Mouse (Mus musculus) heart, embryonic 16.5 days (tissue): ENCODE measurements around the gene Kctd6. TPM values are rescaled to one million over a fixed set of nuclear protein-coding genes. Genes with fewer than 3 reads are reported as not detected.

ENCODE experiments used
- ATAC-seq: fragments of 200-750 bp; cut with Nextera tagmentation; replicated peaks from 2 replicates; pipeline ENCODE4 v1.8.0; 2017; ENCODE audit warnings: moderate number of reproducible peaks; ENCODE audit not compliant: insufficient read depth, low FRiP score; ENCODE audit errors: extremely low read depth
- H3K27ac ChIP-seq: fragments of 300-500 bp; sonication (generic); 2 replicates; pipeline ENCODE4 v1.5.1; 2014; ENCODE audit warnings: mild to moderate bottlenecking, low read length, control low read depth, moderate library complexity
- H3K27me3 ChIP-seq: fragments of 300-500 bp; sonication (generic); 2 replicates; pipeline ENCODE4 v1.6.1; 2014; ENCODE audit warnings: low read length, mixed read lengths; ENCODE audit not compliant: control insufficient read depth, insufficient read depth
- H3K36me3 ChIP-seq: fragments of 300-500 bp; sonication (generic); 2 replicates; pipeline ENCODE4 v1.6.1; 2014; ENCODE audit not compliant: control insufficient read depth, insufficient read depth
- H3K4me1 ChIP-seq: fragments of 300-500 bp; sonication (generic); 2 replicates; pipeline ENCODE4 v1.6.1; 2014; ENCODE audit warnings: low read length, mixed read lengths; ENCODE audit not compliant: control insufficient read depth, insufficient read depth
- H3K4me2 ChIP-seq: fragments of 300-500 bp; sonication (generic); 2 replicates; pipeline ENCODE4 v1.6.1; 2014; ENCODE audit warnings: low read depth, mild to moderate bottlenecking, control low read depth, low read length
- H3K4me3 ChIP-seq: fragments of 300-500 bp; sonication (generic); 2 replicates; pipeline ENCODE4 v1.5.1; 2014; ENCODE audit warnings: mild to moderate bottlenecking, control low read depth, low read length
- H3K9ac ChIP-seq: fragments of 300-500 bp; sonication (generic); 2 replicates; pipeline ENCODE4 v1.6.1; 2014; ENCODE audit warnings: low read length, control low read depth
- H3K9me3 ChIP-seq: fragments of 300-500 bp; sonication (generic); replicated peaks from 2 replicates; pipeline ENCODE4 v1.6.1; 2016; ENCODE audit warnings: low read length; ENCODE audit not compliant: control insufficient read depth
- WGBS: fragments of 180-500 bp; shearing (Covaris S2); extraction: QIAGEN DNeasy Blood & Tissue Kit; methylation state at CpG from one replicate; pipeline ENCODE4 v1.1.7; 2014; 5-methylcytosine and 5-hydroxymethylcytosine counted together
- polyA plus RNA-seq: library from polyadenylated mRNA; unstranded; fragments of >200 nt; fragmentation: Nextera tagmentation; extraction: Ambion mirVana; gene quantifications from 2 replicates; pipeline ENCODE4 v1.2.1, GENCODE M21; 2015

Gene Kctd6
- polyA plus RNA-seq, 1 experiment from 2014 or later: 2.5 TPM

- Histone ChIP-seq H3K36me3 (no peaks in the 10 kb centered on the region), H3K9me3 (0 out of 2 replicates have a peak, but pooled peaks cover 4% of the 10 kb centered on the region), H3K4me2 (no peak overlapping the region), H3K27me3 (no peaks in the 10 kb centered on the region), H3K4me3 (no peak overlapping the region), H3K9ac (no peak overlapping the region), H3K27ac (no peak overlapping the region), H3K4me1 (no peaks in the 10 kb centered on the region)
- no peak for ATAC-seq
- 79% methylated on average over 6 of the region's 6 CpGs for WGBS
Observed at GRCm38 (mm10) chr14:8186278-8187045, 27.5 kb upstream of the Kctd6 start.

GRCm38 (mm10) chr14:8190556-8190955 lies 23.4 kb upstream of the Kctd6 start:
- no peak overlapping the region for H3K27ac ChIP-seq
- WGBS: 90% methylated on average over 3 of the region's 3 CpGs
- no peaks in the 10 kb centered on the region for H3K36me3 ChIP-seq
- H3K9me3 ChIP-seq: no peaks in the 10 kb centered on the region
- no peaks in the 10 kb centered on the region for H3K27me3 ChIP-seq
- H3K4me1 ChIP-seq: no peaks in the 10 kb centered on the region
- no peak overlapping the region for H3K4me3 ChIP-seq
- no peak overlapping the region for H3K4me2 ChIP-seq
- ATAC-seq: no peak
- H3K9ac ChIP-seq: no peak overlapping the region

GRCm38 (mm10) chr14:8191331-8191965 lies 22.5 kb upstream of the Kctd6 start:
- Histone ChIP-seq H3K4me3 (no peak overlapping the region), H3K9ac (no peak overlapping the region), H3K4me2 (no peak overlapping the region), H3K27ac (no peak overlapping the region), H3K9me3 (no peaks in the 10 kb centered on the region), H3K4me1 (no peaks in the 10 kb centered on the region), H3K36me3 (no peaks in the 10 kb centered on the region), H3K27me3 (no peaks in the 10 kb centered on the region)
- 70% methylated on average over 12 of the region's 12 CpGs for WGBS
- ATAC-seq: no peak

- no peaks in the 10 kb centered on the region for H3K9me3 ChIP-seq
- H3K4me2 ChIP-seq: no peak overlapping the region
- H3K36me3 ChIP-seq: no peaks in the 10 kb centered on the region
- no peak overlapping the region for H3K4me3 ChIP-seq
- no peak for ATAC-seq
- WGBS: 83% methylated on average over 6 of the region's 6 CpGs
- no peaks in the 10 kb centered on the region for H3K27me3 ChIP-seq
- H3K9ac ChIP-seq: no peak overlapping the region
- H3K4me1 ChIP-seq: no peaks in the 10 kb centered on the region
- no peak overlapping the region for H3K27ac ChIP-seq
Observed at GRCm38 (mm10) chr14:8192727-8193126, 21.2 kb upstream of the Kctd6 start.

GRCm38 (mm10) chr14:8200769-8201168 lies 13.2 kb upstream of the Kctd6 start:
- peak; percentile 84 for ATAC-seq
- Histone ChIP-seq H3K36me3 (no peaks in the 10 kb centered on the region), H3K27me3 (no peaks in the 10 kb centered on the region), H3K9ac (no peak overlapping the region), H3K27ac (peak overlapping the region; percentile 13; the same call in 1 of the 2 replicates), H3K9me3 (no peaks in the 10 kb centered on the region), H3K4me2 (peak overlapping the region; percentile 1; the same call in 1 of the 2 replicates), H3K4me3 (no peak overlapping the region), H3K4me1 (peaks cover 4% of the 10 kb centered on the region)
- WGBS: 48% methylated on average over 5 of the region's 5 CpGs

GRCm38 (mm10) chr14:8201715-8202114 lies 12.2 kb upstream of the Kctd6 start:
- 77% methylated on average over 3 of the region's 3 CpGs for WGBS
- Histone ChIP-seq H3K9ac (no peak overlapping the region), H3K4me2 (no peak overlapping the region), H3K27me3 (no peaks in the 10 kb centered on the region), H3K9me3 (no peaks in the 10 kb centered on the region), H3K36me3 (no peaks in the 10 kb centered on the region), H3K4me1 (peaks cover 7% of the 10 kb centered on the region), H3K4me3 (no peak overlapping the region), H3K27ac (no peak overlapping the region)
- no peak for ATAC-seq

- Histone ChIP-seq H3K4me2 (no peak overlapping the region), H3K4me3 (no peak overlapping the region), H3K27me3 (no peaks in the 10 kb centered on the region), H3K4me1 (peaks cover 7% of the 10 kb centered on the region), H3K36me3 (no peaks in the 10 kb centered on the region), H3K9me3 (no peaks in the 10 kb centered on the region), H3K9ac (no peak overlapping the region), H3K27ac (no peak overlapping the region)
- no peak for ATAC-seq
- WGBS: 43% methylated on average over 9 of the region's 9 CpGs
Observed at GRCm38 (mm10) chr14:8206179-8206910, 7.6 kb upstream of the Kctd6 start.

- Histone ChIP-seq H3K27ac (no peak overlapping the region), H3K27me3 (no peaks in the 10 kb centered on the region), H3K4me1 (peaks cover 7% of the 10 kb centered on the region), H3K9me3 (no peaks in the 10 kb centered on the region), H3K36me3 (no peaks in the 10 kb centered on the region), H3K4me3 (no peak overlapping the region), H3K9ac (no peak overlapping the region), H3K4me2 (no peak overlapping the region)
- ATAC-seq: no peak
- WGBS: 52% methylated on average over 5 of the region's 5 CpGs
Observed at GRCm38 (mm10) chr14:8207105-8207504, 6.8 kb upstream of the Kctd6 start.

- Histone ChIP-seq H3K36me3 (no peaks in the 10 kb centered on the region), H3K4me2 (no peak overlapping the region), H3K4me1 (peaks cover 7% of the 10 kb centered on the region), H3K27me3 (no peaks in the 10 kb centered on the region), H3K27ac (no peak overlapping the region), H3K4me3 (no peak overlapping the region), H3K9ac (no peak overlapping the region), H3K9me3 (no peaks in the 10 kb centered on the region)
- no peak for ATAC-seq
- WGBS: 78% methylated on average over 5 of the region's 5 CpGs
Observed at GRCm38 (mm10) chr14:8207543-8207942, 6.4 kb upstream of the Kctd6 start.
